Mouse (Mus musculus) intestine, embryonic 16.5 days (tissue): ENCODE measurements around the gene Sh3bgrl. TPM values are rescaled to one million over a fixed set of nuclear protein-coding genes. Genes with fewer than 3 reads are reported as not detected.

Experiments
- ATAC-seq: fragments of 200-750 bp; cut with Nextera tagmentation; 2 replicates; pipeline ENCODE4 v1.8.0; 2017; ENCODE audit warnings: moderate TSS enrichment, moderate library complexity
- H3K27ac ChIP-seq: fragments of 300-500 bp; sonication (generic); 2 replicates; pipeline ENCODE4 v1.5.1; 2014; ENCODE audit warnings: mild to moderate bottlenecking, low read length
- H3K27me3 ChIP-seq: fragments of 300-500 bp; sonication (generic); replicated peaks from 2 replicates; pipeline ENCODE4 v1.6.1; 2014; ENCODE audit warnings: low read length, control low read depth, mixed read lengths; ENCODE audit not compliant: control insufficient read depth, insufficient read depth
- H3K36me3 ChIP-seq: fragments of 300-500 bp; sonication (generic); 2 replicates; pipeline ENCODE4 v1.6.1; 2014; ENCODE audit warnings: low read length, control low read depth; ENCODE audit not compliant: control insufficient read depth, insufficient read depth
- H3K4me1 ChIP-seq: fragments of 300-500 bp; sonication (generic); 2 replicates; pipeline ENCODE4 v1.6.1; 2014; ENCODE audit warnings: low read length, control low read depth, mixed read lengths; ENCODE audit not compliant: control insufficient read depth, insufficient read depth
- H3K4me2 ChIP-seq: fragments of 300-500 bp; sonication (generic); 2 replicates; pipeline ENCODE4 v1.6.1; 2014; ENCODE audit warnings: low read depth, low read length, control low read depth
- H3K4me3 ChIP-seq: fragments of 300-500 bp; sonication (generic); 2 replicates; pipeline ENCODE4 v1.5.1; 2014; ENCODE audit warnings: mild to moderate bottlenecking, low read length
- H3K9ac ChIP-seq: fragments of 300-500 bp; sonication (generic); 2 replicates; pipeline ENCODE4 v1.6.1; 2014; ENCODE audit warnings: low read depth, low read length
- H3K9me3 ChIP-seq: fragments of 300-500 bp; sonication (generic); 2 replicates; pipeline ENCODE4 v1.6.1; 2016; ENCODE audit warnings: low read length, control low read depth; ENCODE audit not compliant: control insufficient read depth
- WGBS: fragments of 180-500 bp; shearing (Covaris S2); extraction: QIAGEN DNeasy Blood & Tissue Kit; methylation state at CpG from one replicate; pipeline ENCODE4 v1.1.7; 2014; 5-methylcytosine and 5-hydroxymethylcytosine counted together
- polyA plus RNA-seq: library from polyadenylated mRNA; unstranded; fragments of >200 nt; fragmentation: Nextera tagmentation; extraction: Ambion mirVana; gene quantifications from 2 replicates; pipeline ENCODE4 v1.2.1, GENCODE M21; 2015

The Sh3bgrl gene
- polyA plus RNA-seq, 1 experiment from 2014 or later, result 99.0 TPM

DNA sequence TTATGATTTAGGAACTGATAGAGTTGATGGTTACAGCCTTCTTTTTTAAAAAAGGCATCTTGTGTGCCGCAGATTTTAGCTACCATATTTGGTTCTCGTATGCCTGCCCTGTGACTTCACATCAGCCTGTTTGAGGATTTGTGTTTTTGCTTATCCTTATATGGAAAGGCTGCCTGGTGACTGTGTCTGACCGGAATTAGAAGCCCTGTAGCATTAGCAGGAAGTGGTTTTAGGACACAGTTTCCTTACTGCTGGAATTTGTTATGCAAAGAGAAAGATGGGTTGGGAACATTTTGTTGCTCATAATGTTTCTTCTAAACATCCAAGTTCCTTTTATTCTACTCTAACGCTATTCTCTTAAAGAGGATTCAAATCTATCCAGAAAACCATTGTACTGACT, 47.1 kb downstream of the Sh3bgrl start:
- Histone ChIP-seq H3K36me3 (no peaks in the 10 kb centered on the region), H3K27ac (no peak overlapping the region), H3K4me2 (no peak overlapping the region), H3K9me3 (no peaks in the 10 kb centered on the region), H3K4me1 (no peaks in the 10 kb centered on the region; the same call in 1 of the 2 replicates), H3K4me3 (no peak overlapping the region), H3K27me3 (no peaks in the 10 kb centered on the region), H3K9ac (no peak overlapping the region)
- WGBS, result 57% methylated on average over 4 of the region's 4 CpGs
- ATAC-seq, result no peak

DNA sequence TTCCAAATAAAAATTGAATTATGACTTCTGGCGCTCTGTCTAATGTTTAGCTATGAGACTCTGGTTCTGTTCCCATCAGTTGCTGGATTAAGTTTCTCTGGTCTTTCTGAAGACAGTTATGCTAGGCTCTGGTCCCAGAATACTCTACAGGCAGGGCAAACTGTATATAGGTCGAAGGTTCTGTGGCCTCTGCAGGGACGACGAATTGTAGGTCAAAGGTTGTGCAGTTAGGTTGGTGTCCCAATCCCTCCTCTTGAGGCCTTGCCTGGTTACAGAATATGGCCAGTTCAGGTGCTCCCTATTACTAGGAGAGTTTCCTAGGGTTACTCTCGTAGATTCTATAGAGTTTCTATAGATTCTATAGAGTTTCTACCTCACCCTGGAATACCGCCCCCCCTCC, 50.6 kb downstream of the Sh3bgrl start:
- no peak overlapping the region for H3K27ac ChIP-seq
- no peaks in the 10 kb centered on the region; the same call in 1 of the 2 replicates for H3K4me1 ChIP-seq
- 78% methylated on average over 6 of the region's 6 CpGs for WGBS
- H3K4me2 ChIP-seq, result no peak overlapping the region
- no peaks in the 10 kb centered on the region for H3K36me3 ChIP-seq
- H3K9me3 ChIP-seq, result no peaks in the 10 kb centered on the region
- no peak overlapping the region for H3K9ac ChIP-seq
- ATAC-seq, result 0 out of 2 replicates have a peak, but pooled peaks have one; percentile 50
- no peaks in the 10 kb centered on the region for H3K27me3 ChIP-seq
- H3K4me3 ChIP-seq, result no peak overlapping the region

DNA sequence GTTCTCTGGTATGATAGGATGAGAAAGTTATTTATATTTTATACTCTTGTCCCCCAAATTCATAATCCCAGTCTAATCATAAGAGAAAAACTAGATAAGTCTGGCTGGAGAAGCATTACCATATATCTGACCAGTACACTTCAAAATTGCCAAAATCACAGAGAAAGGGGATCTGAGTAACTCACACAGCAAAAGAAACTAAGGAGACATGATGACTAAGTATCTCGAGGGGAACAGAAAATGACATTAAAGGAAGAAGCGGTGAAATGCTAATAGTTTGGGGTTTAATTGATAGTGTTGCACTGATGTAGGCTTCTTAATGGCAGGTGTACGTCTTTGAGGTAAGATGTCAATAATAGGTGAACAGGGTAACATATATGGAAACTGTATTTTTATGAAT, 51.9 kb downstream of the Sh3bgrl start:
- H3K36me3 ChIP-seq, result no peaks in the 10 kb centered on the region
- H3K4me2 ChIP-seq, result no peak overlapping the region
- H3K27ac ChIP-seq, result no peak overlapping the region
- no peaks in the 10 kb centered on the region; the same call in 1 of the 2 replicates for H3K4me1 ChIP-seq
- no peak for ATAC-seq
- no peak overlapping the region for H3K4me3 ChIP-seq
- H3K9ac ChIP-seq, result no peak overlapping the region
- WGBS, result 88% methylated on average over 3 of the region's 3 CpGs
- H3K9me3 ChIP-seq, result no peaks in the 10 kb centered on the region
- H3K27me3 ChIP-seq, result no peaks in the 10 kb centered on the region

DNA sequence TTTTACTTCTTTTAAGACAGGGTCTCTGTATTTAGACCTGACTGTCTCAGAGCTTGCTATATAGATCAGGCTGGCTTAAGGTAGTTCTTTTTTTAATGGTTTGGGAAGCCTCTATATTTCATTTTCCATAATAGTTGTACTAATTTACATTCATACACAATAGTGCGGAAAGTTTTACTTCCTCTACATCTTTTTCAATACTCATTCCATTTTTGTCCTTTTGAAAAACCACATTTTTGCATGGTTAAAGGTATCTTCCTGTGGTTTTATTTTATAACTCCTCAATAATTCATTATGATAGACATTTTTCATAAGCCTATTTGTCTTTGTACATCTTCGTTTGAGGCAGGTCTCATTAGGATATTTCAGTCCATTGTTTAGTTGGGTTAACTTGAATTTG, 56.1 kb downstream of the Sh3bgrl start:
- H3K27ac ChIP-seq, result no peak overlapping the region
- no peaks in the 10 kb centered on the region for H3K9me3 ChIP-seq
- no peak overlapping the region for H3K4me2 ChIP-seq
- 90% methylated on average over 2 of the region's 2 CpGs for WGBS
- ATAC-seq, result no peak
- no peaks in the 10 kb centered on the region for H3K36me3 ChIP-seq
- H3K27me3 ChIP-seq, result no peaks in the 10 kb centered on the region
- no peaks in the 10 kb centered on the region for H3K4me1 ChIP-seq
- no peak overlapping the region for H3K4me3 ChIP-seq
- no peak overlapping the region for H3K9ac ChIP-seq

DNA sequence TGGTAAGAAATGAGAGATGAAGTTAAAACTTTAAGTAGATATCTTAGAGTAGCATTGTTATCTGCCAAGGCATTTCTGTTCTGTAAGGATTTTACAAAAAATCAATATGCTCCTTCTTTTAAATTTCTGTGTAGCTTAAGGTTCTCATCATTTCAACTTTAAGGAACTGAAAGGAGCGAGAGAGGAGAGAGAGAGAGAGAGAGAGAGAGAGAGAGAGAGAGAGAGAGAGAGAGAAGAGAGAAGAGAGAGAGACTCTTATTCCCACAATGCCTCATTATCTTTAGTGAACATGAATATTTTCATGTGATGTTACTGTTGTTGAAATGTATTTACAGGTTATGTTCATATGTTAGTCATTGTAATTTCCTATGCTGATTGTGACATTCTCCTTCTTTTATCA, 65.2 kb downstream of the Sh3bgrl start:
- Histone ChIP-seq H3K9me3 (no peaks in the 10 kb centered on the region), H3K27ac (no peak overlapping the region), H3K27me3 (no peaks in the 10 kb centered on the region), H3K4me3 (no peak overlapping the region), H3K9ac (no peak overlapping the region), H3K4me2 (0 out of 2 replicates have a peak overlapping the region, but pooled peaks have one; percentile 19), H3K4me1 (no peaks in the 10 kb centered on the region), H3K36me3 (no peaks in the 10 kb centered on the region)
- ATAC-seq, result no peak
- 70% methylated on average over 1 of the region's 1 CpGs for WGBS

DNA sequence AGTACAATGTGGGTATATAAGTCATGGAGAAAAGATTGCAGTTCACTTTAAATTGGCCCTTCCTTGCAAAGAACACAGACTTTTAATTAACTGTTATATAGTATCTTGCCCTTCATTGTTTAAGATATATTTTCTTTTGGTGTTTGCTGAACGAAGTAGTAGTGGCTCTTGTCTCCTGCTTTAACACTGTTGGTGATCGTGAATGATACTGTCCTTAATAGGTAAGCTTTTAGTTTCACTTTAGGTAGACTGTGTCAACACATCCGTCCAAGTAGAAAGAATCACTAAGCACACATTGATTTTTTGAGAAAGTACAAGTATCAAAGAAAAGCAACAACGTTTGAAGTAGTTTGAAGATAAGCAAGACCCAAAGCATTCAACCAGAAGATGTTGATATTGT, 65.7 kb downstream of the Sh3bgrl start:
- Histone ChIP-seq H3K27ac (no peak overlapping the region), H3K4me1 (no peaks in the 10 kb centered on the region), H3K4me2 (0 out of 2 replicates have a peak overlapping the region, but pooled peaks have one; percentile 19), H3K4me3 (no peak overlapping the region), H3K9me3 (no peaks in the 10 kb centered on the region), H3K9ac (no peak overlapping the region), H3K36me3 (no peaks in the 10 kb centered on the region), H3K27me3 (no peaks in the 10 kb centered on the region)
- peak; percentile 82 for ATAC-seq
- WGBS, result 66% methylated on average over 4 of the region's 4 CpGs

DNA sequence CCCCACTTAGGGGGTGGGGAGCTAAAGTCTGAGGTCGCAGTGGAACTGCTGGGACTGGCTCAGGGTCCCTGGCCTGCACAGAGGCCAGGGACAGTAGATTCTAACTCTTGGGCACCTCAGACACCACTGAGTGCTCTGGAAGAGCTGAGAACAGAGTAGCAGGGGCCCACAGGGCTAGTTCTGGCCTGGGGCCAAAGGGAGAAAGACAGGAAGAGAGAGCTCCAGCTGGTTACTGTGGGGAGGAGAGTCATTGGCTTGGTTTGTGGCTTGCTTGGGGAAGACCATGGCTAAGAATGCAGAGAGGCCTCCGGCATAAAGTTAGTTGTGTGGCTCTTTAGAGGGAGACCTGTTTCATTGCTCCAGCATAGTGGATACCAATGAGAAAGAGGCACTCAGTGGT, 79.9 kb downstream of the Sh3bgrl start:
- Histone ChIP-seq H3K4me1 (no peaks in the 10 kb centered on the region; the same call in 1 of the 2 replicates), H3K36me3 (no peaks in the 10 kb centered on the region), H3K9me3 (no peaks in the 10 kb centered on the region), H3K27me3 (no peaks in the 10 kb centered on the region), H3K4me2 (no peak overlapping the region), H3K9ac (no peak overlapping the region), H3K27ac (no peak overlapping the region), H3K4me3 (no peak overlapping the region)
- ATAC-seq, result peak; percentile 72
- 66% methylated on average over 2 of the region's 2 CpGs for WGBS

DNA sequence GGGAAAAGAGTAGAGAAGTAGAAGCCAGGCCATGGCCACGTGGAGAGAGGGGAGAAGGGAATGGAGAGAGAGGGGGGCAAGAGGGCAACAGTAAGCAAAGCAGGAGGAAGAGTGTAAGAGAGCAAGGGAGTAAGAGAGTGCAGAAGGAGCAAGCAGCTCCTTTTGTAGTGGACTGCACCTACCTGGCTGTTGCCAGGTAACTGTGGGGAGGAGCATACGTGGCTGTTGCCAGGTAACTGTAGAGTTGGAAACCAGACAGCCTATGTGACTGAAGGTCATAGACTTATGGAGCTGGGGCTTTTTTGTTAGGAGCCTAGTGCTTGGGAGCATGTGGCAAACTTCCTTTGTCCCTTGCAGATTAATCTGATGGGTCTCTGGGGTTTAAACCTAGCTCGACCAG, 80.3 kb downstream of the Sh3bgrl start:
- WGBS, result 33% methylated on average over 3 of the region's 3 CpGs

DNA sequence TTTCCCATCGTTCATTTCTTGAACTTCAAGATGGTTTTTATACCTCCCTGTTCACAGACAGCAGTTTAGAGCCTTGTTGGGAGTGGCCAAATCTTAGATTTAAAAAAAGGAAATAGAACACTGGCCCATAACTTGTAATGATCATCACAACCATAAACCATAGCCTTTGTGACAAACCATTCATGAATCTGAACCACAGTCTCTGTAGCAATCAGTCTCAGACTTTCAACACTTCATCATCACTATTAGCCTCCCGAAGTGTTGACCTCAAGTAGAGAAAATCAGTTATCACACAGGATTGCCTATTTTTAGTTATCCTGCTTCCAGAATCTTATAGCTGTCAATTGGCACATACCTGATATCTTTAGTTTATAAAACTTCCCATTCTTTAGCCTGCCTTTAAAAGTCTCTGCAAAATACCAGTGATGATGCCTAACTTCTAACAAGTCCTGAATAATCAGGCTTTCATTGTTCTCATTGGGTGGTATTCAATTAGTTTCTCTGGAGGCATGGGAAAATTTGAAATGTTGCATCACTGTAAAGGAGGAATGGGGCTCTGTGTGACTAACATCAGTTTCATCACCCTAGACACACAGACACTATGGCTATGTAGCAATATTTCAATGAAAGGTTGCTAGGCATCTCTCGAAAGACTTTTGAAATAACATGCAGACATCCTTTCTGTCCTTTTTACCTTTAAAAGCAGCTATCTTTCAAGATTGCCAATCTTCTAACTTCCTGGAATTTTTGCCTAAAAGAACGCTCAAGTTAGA, 89.7 kb downstream of the Sh3bgrl start:
- no peak overlapping the region for H3K4me2 ChIP-seq
- no peaks in the 10 kb centered on the region for H3K9me3 ChIP-seq
- H3K27ac ChIP-seq, result no peak overlapping the region
- H3K4me1 ChIP-seq, result no peaks in the 10 kb centered on the region
- 83% methylated on average over 4 of the region's 4 CpGs for WGBS
- ATAC-seq, result no peak
- H3K36me3 ChIP-seq, result no peaks in the 10 kb centered on the region
- no peak overlapping the region for H3K9ac ChIP-seq
- H3K4me3 ChIP-seq, result no peak overlapping the region
- no peaks in the 10 kb centered on the region for H3K27me3 ChIP-seq

More for the DNA sequence above, 80.3 kb downstream of the Sh3bgrl start:
- ATAC-seq, result peak; percentile 72
- Histone ChIP-seq H3K9ac (no peak overlapping the region), H3K9me3 (no peaks in the 10 kb centered on the region), H3K4me1 (no peaks in the 10 kb centered on the region; the same call in 1 of the 2 replicates), H3K4me3 (no peak overlapping the region), H3K4me2 (no peak overlapping the region), H3K27me3 (no peaks in the 10 kb centered on the region), H3K36me3 (no peaks in the 10 kb centered on the region), H3K27ac (no peak overlapping the region)
